Mouse (Mus musculus) C2C12 (cell line): ENCODE measurements around the gene Pam.

ENCODE experiments used
- CEBPB ChIP-seq: IDR thresholded peaks from one replicate; pipeline ENCODE4 v1.6.1; 2011; ENCODE audit warnings: low read depth, mild to moderate bottlenecking, control low read depth, moderate library complexity
- MYOG ChIP-seq: IDR thresholded peaks from one replicate; pipeline ENCODE4 v1.6.1; 2011; ENCODE audit not compliant: control insufficient read depth, insufficient read length; ENCODE audit errors: extremely low read depth

- no peak for TF ChIP-seq MYOG
- no peak for TF ChIP-seq CEBPB
These were observed 12.2 kb upstream of the Pam start for GRCm38 (mm10) chr1:98107599-98107998.
